Mouse (Mus musculus) layer of hippocampus, adult 9-11 months (tissue): ENCODE data around the gene Dmac2.

Experiments used
- DNase-seq: peaks from one replicate; pipeline ENCODE4 v3.0.0; 2022

Dmac2 gene

GRCm38 (mm10) chr7:25655601-25656428 is 36.6 kb downstream of the Dmac2 start:
- no peak for DNase-seq

DNA sequence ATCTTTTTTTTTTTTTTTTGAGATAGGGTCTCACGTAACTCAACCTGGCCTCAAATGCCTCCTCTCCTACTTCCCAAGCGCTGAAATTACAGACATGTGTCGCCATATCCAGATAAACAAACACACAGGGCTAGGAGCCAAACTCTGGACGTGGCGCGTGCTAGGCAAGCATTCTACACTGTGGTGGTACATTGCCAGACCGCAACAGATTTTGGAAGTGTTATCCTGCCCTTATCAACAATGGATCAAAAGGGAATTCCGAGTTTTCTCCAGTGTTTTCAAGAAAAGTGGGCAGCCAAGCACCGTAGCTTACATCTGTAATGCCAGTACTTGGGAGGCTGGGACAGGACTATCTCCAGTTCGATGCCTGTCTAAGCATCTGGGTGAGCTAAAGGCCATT is 38.6 kb downstream of the Dmac2 start:
- DNase-seq: no peak

- peak; percentile 100 for DNase-seq
Measured at GRCm38 (mm10) chr7:25658657-25659472, 39.7 kb downstream of the Dmac2 start, which contains the start of the genes Bckdha and Exosc5. Bckdha (minus strand) TSS chr7:25658981. Exosc5 (plus strand) TSS chr7:25659164.

GRCm38 (mm10) chr7:25666381-25666780 is 47.2 kb downstream of the Dmac2 start:
- DNase-seq: no peak

- DNase-seq: no peak
Measured at GRCm38 (mm10) chr7:25669158-25669557, 49.9 kb downstream of the Dmac2 start.

- no peak for DNase-seq
Measured at GRCm38 (mm10) chr7:25669631-25670030, 50.4 kb downstream of the Dmac2 start.

DNA sequence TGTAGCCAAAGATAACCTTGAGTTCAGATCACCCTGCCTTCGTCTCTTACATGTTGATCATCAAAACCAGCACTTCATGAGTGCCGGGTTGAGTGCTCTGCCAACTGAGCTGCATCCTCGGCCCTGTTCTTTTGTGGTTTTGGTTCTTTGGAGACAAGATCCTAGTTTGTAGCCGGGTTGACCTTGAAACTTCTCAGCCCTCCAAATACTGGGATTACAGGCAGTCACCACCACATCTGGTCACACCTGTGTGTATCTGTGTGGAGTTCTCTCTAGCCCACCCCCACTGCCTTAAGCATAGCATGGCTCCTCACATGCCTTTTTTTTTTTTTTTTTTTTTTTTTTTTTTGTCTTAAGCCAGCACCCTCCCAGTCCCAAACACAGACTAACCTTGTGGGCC is 50.9 kb downstream of the Dmac2 start:
- DNase-seq: no peak

DNA sequence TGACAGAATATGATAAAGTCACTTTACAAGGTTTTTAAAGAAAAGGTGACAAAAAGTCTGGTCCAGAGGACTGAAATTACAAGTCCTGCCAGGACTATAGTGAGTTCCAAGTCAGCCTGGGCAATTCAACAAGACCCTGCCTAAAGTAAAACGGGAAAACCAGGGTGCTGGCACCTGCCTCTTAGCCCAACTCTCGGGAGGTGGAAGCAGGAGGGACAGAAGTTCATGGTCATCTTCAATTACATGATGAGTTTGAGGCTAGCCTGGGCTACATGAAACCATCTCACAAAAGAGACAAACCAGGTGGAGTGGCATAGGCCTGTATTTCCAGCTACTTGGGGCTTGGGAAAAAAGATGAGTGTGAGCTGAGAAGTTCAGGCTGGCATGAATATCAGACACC is 52.5 kb downstream of the Dmac2 start:
- DNase-seq: no peak

- no peak for DNase-seq
Measured at GRCm38 (mm10) chr7:25672442-25672841, 53.2 kb downstream of the Dmac2 start.

DNA sequence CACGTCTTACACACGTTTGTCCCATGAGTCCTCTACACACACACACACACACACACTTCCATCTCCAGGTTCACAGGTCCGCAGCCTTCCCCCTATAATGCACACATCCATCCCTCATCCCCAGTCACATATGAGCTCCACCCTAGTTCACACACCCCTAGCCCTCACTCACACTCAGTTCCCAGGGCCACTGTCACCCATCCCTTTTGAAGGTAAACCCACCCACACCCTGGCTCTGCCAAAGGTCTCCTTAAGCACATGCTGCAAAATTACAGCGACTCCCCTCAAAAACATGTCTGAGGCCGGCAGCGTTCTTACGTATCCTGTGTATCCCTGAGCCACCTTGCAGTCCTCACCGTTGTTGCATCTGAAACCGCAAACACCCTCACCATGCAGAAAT is 55.1 kb downstream of the Dmac2 start:
- no peak for DNase-seq

DNA sequence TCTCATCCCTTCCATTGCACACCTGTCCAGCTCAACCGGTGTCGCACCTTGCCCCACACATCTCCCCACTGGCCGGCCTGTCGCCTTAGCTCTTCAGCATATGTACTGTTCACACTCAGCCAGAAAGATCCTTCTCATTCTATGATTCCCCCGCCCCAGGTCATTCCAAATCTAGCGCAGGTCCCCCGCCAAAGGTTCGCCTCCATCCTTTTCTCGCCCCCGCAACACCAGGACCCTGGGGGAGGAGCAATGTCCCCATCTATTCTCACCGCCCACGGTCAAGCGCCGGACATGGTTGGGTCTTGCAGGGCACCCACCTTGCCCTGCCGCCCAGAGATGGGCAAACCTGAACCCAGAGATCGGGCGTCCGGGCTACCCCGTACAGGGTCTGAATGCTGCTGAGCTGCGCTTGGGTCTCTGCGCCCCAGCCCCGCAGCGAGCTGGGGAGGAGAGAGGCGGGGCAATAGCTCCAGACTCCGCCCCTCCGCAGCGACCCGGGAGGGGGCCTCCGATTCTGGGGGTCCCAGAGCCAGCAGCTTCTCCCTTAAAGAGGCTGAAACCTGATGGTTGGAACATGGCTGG is 55.6 kb downstream of the Dmac2 start, which contains the start of gene Tmem91:
Gene Tmem91, minus strand, starts transcription at position 448 of the 582 bp plus-strand sequence.
- DNase-seq: no peak
